Mouse (Mus musculus): ENCODE measurements around the gene Olfr1424. TPM values are rescaled to one million over a fixed set of nuclear protein-coding genes. Genes with fewer than 3 reads are reported as not detected.

The Olfr1424 gene
- polyA plus RNA-seq, 1 experiment from 2014 or later = not detected

DNA sequence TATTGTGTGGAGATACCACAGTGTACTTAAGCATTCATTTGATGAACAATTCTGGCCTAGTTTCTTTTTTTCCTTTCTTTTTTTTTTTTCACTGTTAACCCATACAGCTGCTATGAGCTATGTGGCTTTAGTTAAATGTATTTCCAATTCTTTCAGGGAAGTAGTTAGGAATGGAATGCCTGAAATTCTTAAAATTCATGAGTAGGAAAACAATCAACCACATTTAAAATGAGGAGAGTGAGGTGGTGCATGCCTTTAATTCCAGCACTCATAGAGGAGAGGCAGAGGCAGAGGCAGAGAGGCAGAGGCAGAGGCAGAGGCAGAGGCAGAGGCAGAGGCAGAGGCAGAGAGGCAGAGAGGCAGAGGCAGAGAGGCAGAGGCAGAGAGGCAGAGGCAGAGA, 24.8 kb downstream of the Olfr1424 start:
- Histone ChIP-seq H3K9me3 (ENCODE audit: control insufficient read depth, low read length) (no peaks in the 10 kb centered on the region), H3K4me1 (ENCODE audit: control insufficient read depth, insufficient read depth, low read length) (no peaks in the 10 kb centered on the region), H3K4me3 (ENCODE audit: low read length) (no peak overlapping the region), H3K9ac (ENCODE audit: low read depth, low read length) (no peak overlapping the region), H3K36me3 (ENCODE audit: control insufficient read depth, insufficient read depth, low read length) (no peaks in the 10 kb centered on the region), H3K4me2 (replicated peaks; ENCODE audit: low read depth, low read length) (no peak overlapping the region), H3K27me3 (ENCODE audit: control insufficient read depth, insufficient read depth, low read length) (no peaks in the 10 kb centered on the region), H3K27ac (ENCODE audit: low read depth, low read length) (no peak overlapping the region)
- no peak for ATAC-seq (ENCODE audit: low FRiP score, low TSS enrichment)

GRCm38 (mm10) chr19:12026606-12027005, 35.9 kb downstream of the Olfr1424 start:
- no peaks in the 10 kb centered on the region for H3K9me3 ChIP-seq (ENCODE audit: control insufficient read depth, low read length)
- no peak overlapping the region for H3K4me3 ChIP-seq (ENCODE audit: low read length)
- 74% methylated on average over 2 of the region's 2 CpGs for WGBS
- H3K9ac ChIP-seq (ENCODE audit: low read depth, low read length) = no peak overlapping the region
- no peaks in the 10 kb centered on the region for H3K4me1 ChIP-seq (ENCODE audit: control insufficient read depth, insufficient read depth, low read length)
- H3K4me2 ChIP-seq (replicated peaks; ENCODE audit: low read depth, low read length) = no peak overlapping the region
- H3K36me3 ChIP-seq (ENCODE audit: control insufficient read depth, insufficient read depth, low read length) = no peaks in the 10 kb centered on the region
- ATAC-seq (ENCODE audit: low FRiP score, low TSS enrichment) = no peak
- no peak overlapping the region for H3K27ac ChIP-seq (ENCODE audit: low read depth, low read length)
- no peaks in the 10 kb centered on the region for H3K27me3 ChIP-seq (ENCODE audit: control insufficient read depth, insufficient read depth, low read length)

- Histone ChIP-seq H3K27me3 (ENCODE audit: control insufficient read depth, insufficient read depth, low read length) (no peaks in the 10 kb centered on the region), H3K4me3 (ENCODE audit: low read length) (no peak overlapping the region), H3K4me1 (ENCODE audit: control insufficient read depth, insufficient read depth, low read length) (no peaks in the 10 kb centered on the region), H3K9ac (ENCODE audit: low read depth, low read length) (no peak overlapping the region), H3K36me3 (ENCODE audit: control insufficient read depth, insufficient read depth, low read length) (no peaks in the 10 kb centered on the region), H3K27ac (ENCODE audit: low read depth, low read length) (no peak overlapping the region), H3K9me3 (ENCODE audit: control insufficient read depth, low read length) (no peaks in the 10 kb centered on the region), H3K4me2 (replicated peaks; ENCODE audit: low read depth, low read length) (no peak overlapping the region)
- no peak for ATAC-seq (ENCODE audit: low FRiP score, low TSS enrichment)
- WGBS = 92% methylated on average over 3 of the region's 3 CpGs
Measured at GRCm38 (mm10) chr19:12025333-12025732, 37.1 kb downstream of the Olfr1424 start.

DNA sequence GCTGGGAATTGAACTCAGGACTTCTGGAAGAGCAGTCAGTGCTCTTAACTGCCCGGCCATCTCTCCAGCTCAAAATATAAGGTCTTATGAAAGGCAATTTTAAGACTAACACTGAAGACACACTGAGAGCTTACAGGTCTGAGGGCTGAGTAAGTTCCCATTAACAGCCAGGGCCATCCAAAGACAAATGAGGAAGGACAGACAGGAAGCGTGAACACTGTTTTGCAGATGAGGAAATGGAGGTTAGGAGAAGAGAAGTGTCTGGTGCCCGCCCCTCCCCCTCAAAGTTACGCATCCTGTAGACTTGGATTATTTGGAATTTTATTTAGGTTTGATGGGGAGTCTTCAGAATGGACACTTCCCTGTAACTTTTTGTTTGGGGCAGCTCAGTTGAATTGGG, 38.3 kb downstream of the Olfr1424 start:
- H3K27me3 ChIP-seq (ENCODE audit: control insufficient read depth, insufficient read depth, low read length) = no peaks in the 10 kb centered on the region
- WGBS = 82% methylated on average over 4 of the region's 4 CpGs

DNA sequence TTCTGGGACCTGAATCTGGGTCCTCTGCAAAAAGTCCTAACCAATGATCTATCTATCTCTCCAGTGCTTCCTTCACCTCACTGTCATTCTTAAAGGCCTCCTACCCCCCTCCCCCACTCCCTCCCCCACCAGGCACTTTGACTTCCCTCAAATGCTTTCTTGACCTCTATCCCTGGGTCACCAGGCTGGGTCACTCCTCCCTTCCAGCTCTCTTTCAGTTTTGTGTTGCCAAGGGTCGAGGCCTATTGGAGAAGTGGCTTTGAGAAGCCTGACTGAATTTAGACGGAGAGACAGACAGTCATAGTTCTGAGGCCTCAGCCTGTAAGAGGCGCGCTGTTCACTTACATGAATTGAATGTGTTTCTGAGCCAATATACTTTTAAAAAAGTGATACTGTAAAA, 46.3 kb downstream of the Olfr1424 start:
- Histone ChIP-seq H3K4me2 (replicated peaks; ENCODE audit: low read depth, low read length) (no peak overlapping the region), H3K36me3 (ENCODE audit: control insufficient read depth, insufficient read depth, low read length) (no peaks in the 10 kb centered on the region), H3K4me3 (ENCODE audit: low read length) (no peak overlapping the region), H3K27me3 (ENCODE audit: control insufficient read depth, insufficient read depth, low read length) (no peaks in the 10 kb centered on the region), H3K9me3 (ENCODE audit: control insufficient read depth, low read length) (no peaks in the 10 kb centered on the region), H3K4me1 (ENCODE audit: control insufficient read depth, insufficient read depth, low read length) (no peaks in the 10 kb centered on the region), H3K9ac (ENCODE audit: low read depth, low read length) (no peak overlapping the region), H3K27ac (ENCODE audit: low read depth, low read length) (no peak overlapping the region)
- WGBS = 65% methylated on average over 4 of the region's 4 CpGs
- ATAC-seq (ENCODE audit: low FRiP score, low TSS enrichment) = no peak

More for the DNA sequence above, 38.3 kb downstream of the Olfr1424 start:
- no peak for ATAC-seq (ENCODE audit: low FRiP score, low TSS enrichment)
- no peak overlapping the region for H3K4me2 ChIP-seq (replicated peaks; ENCODE audit: low read depth, low read length)
- H3K36me3 ChIP-seq (ENCODE audit: control insufficient read depth, insufficient read depth, low read length) = no peaks in the 10 kb centered on the region
- no peak overlapping the region for H3K27ac ChIP-seq (ENCODE audit: low read depth, low read length)
- no peaks in the 10 kb centered on the region for H3K9me3 ChIP-seq (ENCODE audit: control insufficient read depth, low read length)
- H3K4me1 ChIP-seq (ENCODE audit: control insufficient read depth, insufficient read depth, low read length) = no peaks in the 10 kb centered on the region
- no peak overlapping the region for H3K4me3 ChIP-seq (ENCODE audit: low read length)
- no peak overlapping the region for H3K9ac ChIP-seq (ENCODE audit: low read depth, low read length)

DNA sequence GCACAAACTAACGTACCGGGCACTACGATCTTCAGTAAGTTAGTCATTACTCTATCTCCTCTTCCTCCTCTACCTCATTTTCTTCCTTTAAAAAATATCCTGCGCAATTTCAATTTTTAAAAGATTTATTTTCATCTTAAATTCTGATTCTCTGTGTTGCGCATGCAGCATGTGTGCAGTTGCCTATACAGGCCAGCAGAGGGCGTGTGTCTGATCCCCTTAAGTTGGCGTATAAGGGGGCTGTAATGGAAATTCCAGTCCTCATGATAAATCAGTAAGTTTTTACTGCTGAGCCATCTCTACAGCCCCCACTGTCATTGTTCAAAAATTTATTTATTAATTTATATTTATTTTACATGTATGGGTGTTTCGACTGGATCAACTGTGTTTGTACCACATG, 46.8 kb downstream of the Olfr1424 start:
- Histone ChIP-seq H3K27me3 (ENCODE audit: control insufficient read depth, insufficient read depth, low read length) (no peaks in the 10 kb centered on the region), H3K36me3 (ENCODE audit: control insufficient read depth, insufficient read depth, low read length) (no peaks in the 10 kb centered on the region), H3K9me3 (ENCODE audit: control insufficient read depth, low read length) (no peaks in the 10 kb centered on the region), H3K4me1 (ENCODE audit: control insufficient read depth, insufficient read depth, low read length) (no peaks in the 10 kb centered on the region), H3K4me3 (ENCODE audit: low read length) (no peak overlapping the region), H3K9ac (ENCODE audit: low read depth, low read length) (no peak overlapping the region), H3K4me2 (replicated peaks; ENCODE audit: low read depth, low read length) (no peak overlapping the region), H3K27ac (ENCODE audit: low read depth, low read length) (no peak overlapping the region)
- ATAC-seq (ENCODE audit: low FRiP score, low TSS enrichment) = no peak
- 73% methylated on average over 8 of the region's 8 CpGs for WGBS

- H3K27ac ChIP-seq (ENCODE audit: low read depth, low read length) = no peak overlapping the region
- H3K27me3 ChIP-seq (ENCODE audit: control insufficient read depth, insufficient read depth, low read length) = no peaks in the 10 kb centered on the region
- no peaks in the 10 kb centered on the region for H3K36me3 ChIP-seq (ENCODE audit: control insufficient read depth, insufficient read depth, low read length)
- peak overlapping the region; percentile 67 for H3K4me3 ChIP-seq (ENCODE audit: low read length)
- 0% methylated on average over 10 of the region's 12 CpGs for WGBS
- H3K9ac ChIP-seq (ENCODE audit: low read depth, low read length) = peak overlapping the region; percentile 61
- no peaks in the 10 kb centered on the region for H3K9me3 ChIP-seq (ENCODE audit: control insufficient read depth, low read length)
- H3K4me1 ChIP-seq (ENCODE audit: control insufficient read depth, insufficient read depth, low read length) = no peaks in the 10 kb centered on the region
- no peak for ATAC-seq (ENCODE audit: low FRiP score, low TSS enrichment)
- peak overlapping the region; percentile 65 for H3K4me2 ChIP-seq (replicated peaks; ENCODE audit: low read depth, low read length)
Measured at GRCm38 (mm10) chr19:12013228-12013627, 49.3 kb downstream of the Olfr1424 start.

DNA sequence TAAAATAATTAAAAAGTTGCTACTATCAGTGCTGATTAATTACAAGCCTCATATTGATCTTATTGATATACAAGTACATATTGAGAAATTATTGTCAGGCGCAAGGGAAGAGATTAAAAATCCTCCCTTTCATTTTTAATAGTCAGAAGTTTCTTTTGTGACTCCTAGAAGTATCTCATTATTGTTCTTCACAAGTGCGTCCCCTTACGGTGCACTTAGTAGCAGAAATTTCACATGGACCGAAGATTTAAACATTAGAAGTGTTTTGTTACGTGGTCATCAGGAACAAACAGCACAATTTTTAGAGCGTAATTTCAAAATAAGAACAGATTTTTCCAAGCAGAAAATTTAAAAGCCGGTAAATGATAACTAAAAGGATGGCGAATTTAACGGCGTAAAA, 49.9 kb downstream of the Olfr1424 start:
- H3K4me2 ChIP-seq (replicated peaks; ENCODE audit: low read depth, low read length) = peak overlapping the region; percentile 65
- no peak overlapping the region for H3K27ac ChIP-seq (ENCODE audit: low read depth, low read length)
- no peaks in the 10 kb centered on the region for H3K4me1 ChIP-seq (ENCODE audit: control insufficient read depth, insufficient read depth, low read length)
- H3K27me3 ChIP-seq (ENCODE audit: control insufficient read depth, insufficient read depth, low read length) = no peaks in the 10 kb centered on the region
- peak overlapping the region; percentile 67 for H3K4me3 ChIP-seq (ENCODE audit: low read length)
- H3K9me3 ChIP-seq (ENCODE audit: control insufficient read depth, low read length) = no peaks in the 10 kb centered on the region
- no peak for ATAC-seq (ENCODE audit: low FRiP score, low TSS enrichment)
- peak overlapping the region; percentile 61 for H3K9ac ChIP-seq (ENCODE audit: low read depth, low read length)
- 2% methylated on average over 10 of the region's 10 CpGs for WGBS
- no peaks in the 10 kb centered on the region for H3K36me3 ChIP-seq (ENCODE audit: control insufficient read depth, insufficient read depth, low read length)

- H3K4me3 ChIP-seq (ENCODE audit: low read length) = peak overlapping the region; percentile 67
- no peaks in the 10 kb centered on the region for H3K9me3 ChIP-seq (ENCODE audit: control insufficient read depth, low read length)
- H3K4me1 ChIP-seq (ENCODE audit: control insufficient read depth, insufficient read depth, low read length) = peaks cover 4% of the 10 kb centered on the region; the same call in 1 of the 2 replicates
- no peaks in the 10 kb centered on the region for H3K36me3 ChIP-seq (ENCODE audit: control insufficient read depth, insufficient read depth, low read length)
- H3K27me3 ChIP-seq (ENCODE audit: control insufficient read depth, insufficient read depth, low read length) = no peaks in the 10 kb centered on the region
- under 1% methylated on average over 49 of the region's 49 CpGs for WGBS
- ATAC-seq (ENCODE audit: low FRiP score, low TSS enrichment) = peak; percentile 85
- H3K4me2 ChIP-seq (replicated peaks; ENCODE audit: low read depth, low read length) = peak overlapping the region; percentile 65
- H3K27ac ChIP-seq (ENCODE audit: low read depth, low read length) = peak overlapping the region; percentile 60
- peak overlapping the region; percentile 76 for H3K9ac ChIP-seq (ENCODE audit: low read depth, low read length)
Measured at GRCm38 (mm10) chr19:12011560-12012556, 50.6 kb downstream of the Olfr1424 start.
